Mouse (Mus musculus) thymus, postnatal 36 days (tissue): ENCODE data around the gene Nr2c2.
A peak's percentile ranks its signal among the peaks of the same experiment; 100 is the strongest.

Experiments
- DNase-seq, 2 experiments: peaks; one replicate each; pipeline ENCODE4 v3.0.0; 2022; ENCODE audit warnings: mixed read lengths in 2 of 2

Gene Nr2c2

DNA sequence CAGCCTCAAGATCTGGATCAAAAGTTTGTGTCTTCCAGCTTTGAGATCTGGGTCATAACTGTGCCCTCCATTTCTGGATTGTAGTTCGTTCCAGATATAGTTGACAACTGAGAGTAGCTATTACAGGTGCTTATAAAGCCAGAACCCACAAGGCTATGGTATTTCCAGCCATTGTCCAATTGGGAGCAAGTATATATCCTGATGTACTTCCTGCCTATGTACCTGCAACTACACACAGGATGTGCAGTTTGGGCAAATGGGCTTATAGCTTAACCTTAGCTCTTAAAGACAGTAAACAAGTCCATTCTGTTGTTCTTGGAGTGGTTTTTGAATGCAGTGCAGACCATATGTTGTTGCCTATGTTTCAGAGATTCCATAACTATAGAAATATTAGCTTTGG is 40.3 kb downstream of the Nr2c2 start:
- no peak for DNase-seq

DNA sequence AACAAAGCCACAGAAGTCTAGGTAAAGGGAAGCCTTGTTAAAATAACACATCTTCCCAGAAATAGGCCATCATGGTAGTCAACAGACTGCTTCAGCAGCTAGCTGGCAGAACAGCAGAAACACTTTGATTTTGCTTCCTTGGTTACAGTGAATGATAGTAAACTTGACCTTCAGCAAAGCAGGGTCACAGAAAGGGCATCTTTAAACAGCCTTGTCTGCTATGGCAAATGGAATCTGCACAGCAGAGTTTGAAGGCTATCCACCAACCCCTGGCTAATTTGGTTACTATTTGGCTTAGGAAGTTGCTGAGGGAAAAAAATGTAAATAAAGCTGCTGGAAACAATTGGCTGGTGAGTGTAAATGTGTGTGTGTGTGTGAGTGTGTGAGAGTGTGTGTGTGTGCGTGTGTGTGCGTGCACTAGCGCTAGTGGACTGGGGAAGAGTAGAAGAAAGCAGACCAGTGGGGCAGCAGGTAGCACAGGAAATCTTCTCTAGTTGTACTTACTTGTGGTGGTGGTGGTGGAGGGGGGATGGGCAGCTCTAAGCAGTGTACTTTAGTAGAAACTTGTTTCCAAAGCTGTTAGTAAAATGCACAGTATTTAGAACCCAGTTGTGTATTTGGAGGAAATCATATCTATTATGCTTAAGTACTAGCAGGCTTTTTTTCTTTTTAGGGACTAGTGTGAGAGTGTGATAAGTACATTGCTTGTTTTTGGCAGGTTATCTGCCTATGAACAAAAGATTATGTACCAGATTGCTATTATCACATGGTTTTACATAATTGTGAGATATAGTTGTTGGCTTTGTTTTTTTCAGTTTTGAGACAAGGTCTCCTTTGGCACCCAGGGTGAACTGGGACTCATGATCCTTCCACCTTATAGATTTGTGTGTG is 41.1 kb downstream of the Nr2c2 start:
- DNase-seq: peak; percentile 12 to 19

DNA sequence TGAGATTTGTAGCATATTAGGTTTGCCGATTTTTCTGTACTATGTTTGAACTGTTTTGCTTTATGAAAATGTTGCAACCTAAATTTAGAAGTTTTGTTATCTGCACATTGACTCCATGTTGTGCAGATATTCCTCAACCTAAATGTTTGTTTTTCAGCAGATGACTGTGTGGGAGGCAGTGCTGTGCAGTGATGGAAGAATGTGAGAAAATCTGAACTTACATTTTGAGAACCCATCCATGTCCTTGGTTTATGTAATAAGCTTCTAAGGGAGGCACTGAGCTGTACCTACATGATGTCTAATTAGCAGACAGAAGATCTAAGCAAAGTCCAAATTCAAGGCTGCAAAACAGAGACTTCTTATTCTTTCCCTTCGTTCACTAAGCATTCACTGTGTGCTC is 42.4 kb downstream of the Nr2c2 start:
- no peak for DNase-seq

DNA sequence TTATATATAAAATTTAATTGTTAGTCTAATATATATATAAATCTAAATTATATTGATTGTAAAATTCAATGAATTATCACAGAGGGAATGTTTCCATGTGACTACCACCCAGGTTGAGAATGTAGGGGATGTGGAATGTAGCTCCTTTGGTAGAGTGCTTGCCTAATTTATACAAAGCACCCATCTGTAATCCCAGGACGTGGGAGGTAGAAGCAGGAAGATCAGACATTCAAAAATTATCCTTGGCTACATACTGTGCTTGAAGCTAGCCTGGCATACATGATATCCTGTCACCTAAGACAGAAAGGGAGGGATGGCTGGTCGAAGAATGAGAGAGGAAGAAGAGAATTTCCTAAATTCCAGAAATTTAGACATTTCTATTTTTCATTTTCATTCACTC is 45.2 kb downstream of the Nr2c2 start:
- DNase-seq: no peak

DNA sequence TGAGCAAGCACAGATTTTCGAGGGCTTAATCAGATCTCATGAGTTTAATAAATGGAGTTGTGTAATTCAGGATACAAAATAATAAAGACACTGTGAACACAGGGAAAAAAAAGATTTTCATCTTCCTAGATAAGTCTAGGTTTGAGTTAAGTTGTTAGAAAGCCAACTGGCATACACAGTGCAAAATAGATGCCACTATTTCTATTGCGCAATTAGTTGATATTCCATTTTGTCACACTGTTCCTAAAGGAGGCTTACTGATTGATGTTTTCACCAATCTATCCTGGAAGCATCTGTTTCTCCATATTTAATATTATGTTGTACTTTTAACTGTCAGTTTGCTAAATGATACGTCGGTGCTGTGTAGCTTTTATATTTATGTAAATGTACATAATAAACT is 54.7 kb downstream of the Nr2c2 start:
- no peak for DNase-seq

DNA sequence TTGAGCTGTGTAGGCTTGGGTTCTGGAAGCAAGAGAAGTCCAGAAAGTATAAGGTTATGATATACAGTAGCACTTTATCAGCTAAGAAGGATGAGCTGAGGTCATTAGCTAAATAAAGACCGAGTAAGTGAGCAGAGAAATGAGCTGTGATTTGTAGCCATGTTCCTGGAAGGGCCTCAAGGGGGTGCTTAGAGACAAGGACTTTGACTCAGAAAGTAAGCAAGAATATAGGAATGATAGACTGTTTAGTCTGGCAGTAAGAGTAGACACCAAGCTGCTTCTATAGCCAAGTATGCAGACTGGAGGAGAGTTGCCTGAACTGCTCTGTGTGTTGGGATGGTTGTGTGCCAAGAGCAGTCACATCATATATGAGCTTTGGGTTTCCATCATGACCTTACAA is 62.6 kb downstream of the Nr2c2 start:
- no peak for DNase-seq

DNA sequence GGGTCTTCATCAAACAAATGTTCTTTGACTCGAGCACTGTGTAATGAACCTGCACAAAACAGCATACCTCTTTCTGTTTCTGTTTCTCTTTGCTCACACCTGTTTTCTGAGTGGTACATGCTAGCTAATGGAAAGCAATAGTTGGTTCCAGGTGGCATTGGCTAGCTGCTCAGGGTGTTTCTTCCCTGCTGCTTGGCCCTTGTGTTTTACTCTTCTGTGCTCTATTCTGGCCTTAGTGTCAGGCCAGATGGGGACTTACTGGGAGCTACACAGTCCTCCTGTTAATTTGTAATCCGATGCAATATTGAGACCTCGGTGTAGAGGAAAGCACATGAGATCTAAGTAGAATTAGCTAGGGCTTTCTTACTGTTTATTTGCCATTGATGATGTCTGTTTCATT is 67.6 kb downstream of the Nr2c2 start:
- DNase-seq: no peak

DNA sequence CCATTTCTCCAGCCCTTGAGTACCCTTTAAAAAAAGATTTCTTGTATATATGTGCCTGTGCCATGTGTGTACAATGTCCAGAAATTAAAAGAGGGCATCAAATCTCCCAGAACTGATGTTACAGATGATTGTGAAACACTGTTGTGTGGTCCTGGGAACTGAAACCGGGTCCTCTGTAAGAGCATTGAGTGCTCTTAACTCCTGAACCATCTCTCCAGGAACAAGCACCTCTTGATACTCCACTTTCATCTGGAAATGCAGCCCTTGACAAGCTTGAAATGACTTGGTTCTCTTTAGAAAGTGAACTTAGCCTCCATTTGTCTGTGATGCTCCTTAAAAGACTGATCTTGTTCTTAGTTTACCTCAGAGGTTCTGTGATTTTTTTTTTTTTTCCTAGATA is 71.5 kb downstream of the Nr2c2 start:
- no peak for DNase-seq

DNA sequence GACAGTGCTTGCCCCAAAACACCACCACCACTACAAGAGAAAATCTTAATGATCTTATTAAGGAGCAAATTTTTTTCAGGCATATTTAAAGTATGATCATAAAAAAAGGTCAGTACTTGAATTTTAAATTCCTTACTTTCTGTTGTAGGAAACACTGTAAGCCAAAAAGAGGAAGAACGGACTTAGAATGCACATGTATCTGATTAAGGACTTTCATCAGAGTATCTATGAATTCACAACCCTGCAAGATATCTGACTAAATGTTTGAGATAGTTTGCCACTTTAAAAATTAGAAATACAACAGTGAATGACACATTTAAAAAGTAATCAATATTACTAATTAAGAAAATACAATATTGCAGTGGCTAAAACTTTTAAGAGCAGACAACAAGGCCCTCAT is 85.3 kb downstream of the Nr2c2 start:
- no peak for DNase-seq

DNA sequence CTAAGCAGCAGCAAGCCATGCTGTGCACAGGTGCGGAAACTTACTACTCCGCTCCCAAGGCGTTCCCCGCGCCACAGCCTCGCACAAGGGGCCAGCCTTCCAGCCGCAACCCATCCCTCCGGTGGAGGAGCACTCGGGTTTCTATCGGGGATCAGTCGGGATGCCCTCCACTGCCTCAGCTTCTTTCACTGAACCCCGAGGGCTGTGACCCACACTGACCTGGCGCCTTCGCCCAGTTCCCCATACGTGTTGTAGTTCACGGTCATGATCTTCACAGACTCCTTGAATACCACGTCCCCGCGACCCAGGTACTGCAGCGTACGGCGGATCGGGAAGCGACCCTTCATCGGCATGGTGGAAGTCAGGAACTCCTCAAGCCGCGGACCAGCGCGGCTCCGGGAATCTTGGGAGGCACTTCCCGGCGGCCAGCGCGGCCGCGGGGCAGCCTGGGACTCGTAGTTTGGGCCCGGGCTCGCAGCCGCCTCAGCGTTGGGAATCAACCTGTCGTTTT is 92.5 kb downstream of the Nr2c2 start, which contains the start of gene Mrps25:
Gene Mrps25, minus strand, starts transcription at position 413 of the 511 bp plus-strand sequence.
- peak; percentile 61 to 62 for DNase-seq

DNA sequence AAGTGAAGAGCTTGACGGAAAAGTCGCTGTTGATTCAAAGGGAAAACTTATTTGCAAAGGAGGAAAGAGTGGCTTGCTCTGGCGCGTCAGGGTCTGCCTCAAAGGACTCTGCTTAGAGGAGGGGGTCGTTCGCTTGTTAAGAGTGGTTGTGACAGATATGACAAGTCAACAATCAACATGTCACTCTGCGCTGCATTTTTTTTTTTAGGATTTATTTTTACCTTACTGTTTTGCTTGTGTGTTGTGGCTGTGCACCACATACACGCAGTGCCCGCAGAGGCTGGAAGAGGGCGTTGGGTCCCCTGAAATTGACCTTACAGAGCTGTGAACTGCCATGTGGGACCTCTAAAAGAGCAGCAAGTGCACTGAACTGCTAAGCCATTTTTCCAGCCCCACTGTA is 93.0 kb downstream of the Nr2c2 start:
- DNase-seq: no peak

DNA sequence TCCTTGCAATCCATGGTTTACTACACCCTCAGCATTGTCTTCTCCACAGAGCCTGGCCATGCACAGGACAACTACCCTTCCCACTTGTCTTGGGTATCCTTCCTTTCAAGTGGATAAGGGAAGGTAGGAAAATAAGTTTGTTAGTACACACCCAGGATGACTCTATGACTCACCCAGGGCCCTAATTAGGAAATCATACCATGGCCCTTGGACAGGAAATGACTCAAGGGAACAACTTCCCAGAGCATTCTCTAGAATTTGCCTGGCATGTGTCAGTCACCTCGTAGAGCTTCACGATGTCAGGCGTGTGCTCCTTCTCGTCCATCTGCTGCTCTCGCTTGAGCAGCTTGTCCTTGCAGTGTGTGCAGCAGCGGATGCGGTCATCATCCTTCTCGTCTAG is 108.2 kb downstream of the Nr2c2 start:
- DNase-seq: no peak

DNA sequence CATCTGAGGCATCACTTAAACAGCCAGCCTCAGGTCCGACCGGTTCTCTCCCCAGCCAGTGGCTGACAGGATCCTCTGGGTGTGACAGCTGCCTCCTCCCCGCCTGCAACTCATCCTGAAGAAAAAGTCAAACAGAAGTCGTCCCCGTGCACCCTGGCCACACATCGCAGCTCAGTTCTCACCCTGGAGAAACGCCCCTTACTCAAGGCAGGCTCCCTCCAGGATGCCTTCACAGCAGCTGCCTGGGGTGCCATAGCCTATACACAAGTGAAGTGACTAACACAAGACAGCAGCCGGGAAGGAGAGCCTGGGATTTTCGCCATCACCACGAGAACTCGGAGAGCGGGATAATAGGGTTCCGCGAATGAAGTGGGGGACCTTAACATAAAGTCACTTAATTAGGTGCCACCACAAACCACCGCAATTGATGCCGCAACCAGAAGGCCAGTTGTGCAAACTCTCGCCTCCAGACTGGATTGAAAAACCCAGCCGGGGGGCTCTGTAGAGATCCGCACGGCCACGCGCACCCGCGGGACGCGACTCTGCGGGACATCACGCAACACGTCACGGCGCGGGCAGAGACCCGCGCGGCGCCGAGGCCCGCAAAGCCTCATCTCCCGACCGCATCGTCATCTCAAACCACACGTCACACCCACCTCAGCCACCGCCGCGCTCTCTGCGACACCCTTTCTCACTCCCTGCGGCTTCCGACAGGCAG is 123.0 kb downstream of the Nr2c2 start:
- DNase-seq: peak in 1 of 2 experiments; percentile 24

DNA sequence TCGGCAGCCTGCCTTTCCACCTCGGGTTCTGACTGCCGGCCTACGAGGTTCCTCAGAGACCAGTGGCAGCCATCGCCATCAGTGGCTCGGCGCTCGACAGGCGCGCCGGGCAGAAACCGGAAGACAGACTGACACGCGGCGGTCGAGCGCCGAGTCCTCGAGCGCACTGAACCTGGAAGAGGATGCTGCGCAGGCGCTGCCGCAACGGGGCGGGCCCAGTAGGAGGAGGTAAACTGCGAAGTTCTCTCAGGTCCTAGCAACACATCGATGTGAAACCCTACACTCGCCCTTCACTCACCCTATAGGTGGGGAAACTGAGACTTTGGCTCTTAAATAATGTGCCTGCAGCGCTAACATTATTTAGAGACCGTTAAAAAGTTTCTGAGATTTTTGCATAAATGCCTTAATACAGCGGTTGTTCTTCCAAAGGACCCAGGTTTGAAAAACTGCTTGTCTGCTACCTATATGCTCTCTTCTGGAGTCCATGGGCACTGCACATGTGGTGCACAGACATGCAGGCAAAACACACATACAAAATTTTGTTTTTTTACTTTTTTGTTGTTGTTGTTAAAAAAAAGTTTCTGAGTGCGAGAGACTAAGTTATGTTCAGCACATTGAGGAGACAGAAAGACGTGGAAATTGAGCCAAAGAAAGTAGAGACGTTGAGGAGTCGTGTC is 123.7 kb downstream of the Nr2c2 start, which contains the start of gene Rbsn:
Gene Rbsn, minus strand, starts transcription at position 153 of the 677 bp plus-strand sequence.
- peak; percentile 91 to 93 for DNase-seq

DNA sequence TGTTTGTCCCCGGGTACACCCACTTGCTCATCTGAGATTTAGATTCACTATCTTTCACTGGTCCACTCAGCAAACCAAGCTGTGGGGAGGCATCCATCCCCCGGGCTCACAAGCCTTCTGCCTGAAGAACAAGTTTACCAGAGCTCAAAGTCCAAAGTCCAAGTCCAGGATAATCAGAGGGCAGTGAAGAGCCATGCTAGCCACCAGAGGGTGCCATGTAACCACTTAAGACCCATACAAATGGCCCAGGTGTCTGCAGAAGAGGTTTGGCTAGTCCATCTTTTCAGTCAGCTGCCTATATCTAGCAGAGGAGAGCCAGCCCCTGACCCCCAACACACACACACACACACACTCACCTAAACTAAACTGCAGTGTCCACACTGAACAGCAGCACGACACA is 128.3 kb downstream of the Nr2c2 start:
- DNase-seq: no peak

DNA sequence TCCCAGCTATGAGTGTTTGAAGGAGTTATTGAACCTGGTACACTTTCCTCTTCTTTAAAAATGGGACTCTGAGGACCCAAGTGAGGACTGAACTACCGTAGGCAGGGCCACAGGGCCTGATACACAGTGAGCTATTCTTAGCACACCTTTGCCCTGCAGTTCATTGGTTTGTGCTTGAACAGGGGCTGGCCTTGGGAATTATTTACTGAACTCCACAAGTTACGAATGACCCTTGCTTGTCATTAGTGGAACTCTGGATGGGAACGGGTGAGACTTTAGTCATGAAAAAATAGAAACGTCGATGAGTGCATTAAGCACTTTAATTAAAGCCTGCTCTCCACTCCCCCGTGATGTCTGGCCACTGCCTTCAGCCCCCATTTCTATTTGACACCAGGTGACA is 130.4 kb downstream of the Nr2c2 start:
- DNase-seq: no peak

DNA sequence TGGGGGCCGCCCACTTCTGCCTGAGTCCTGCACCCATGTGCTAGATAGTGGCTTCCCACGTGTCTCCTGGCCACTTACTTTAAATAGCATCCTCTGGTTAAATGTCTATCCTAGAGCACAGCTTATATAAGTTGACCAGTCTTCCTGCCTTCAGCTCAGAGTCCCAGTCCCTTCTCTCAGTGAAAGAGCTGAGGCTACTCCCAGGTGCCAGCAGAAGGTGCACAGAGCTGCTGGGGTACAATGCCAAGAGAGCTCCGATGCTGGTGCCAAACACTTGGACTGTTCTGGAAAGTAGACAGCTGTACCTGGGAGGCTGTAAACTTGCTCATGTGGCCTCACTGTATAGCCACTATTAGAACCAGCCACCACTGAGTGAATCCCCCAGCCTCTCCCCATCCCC is 130.8 kb downstream of the Nr2c2 start:
- DNase-seq: no peak
